Mouse (Mus musculus) ES-E14 (cell line): ENCODE measurements around the gene Prrg4. TPM values are rescaled to one million over a fixed set of nuclear protein-coding genes. Genes with fewer than 3 reads are reported as not detected.
"Not testable (repeated sequence)": the region's sequence is repeated elsewhere in the genome, so short reads cannot be mapped to it uniquely, and the experiment has no call there.

ENCODE experiments used
- DNase-seq: peaks from one replicate; pipeline ENCODE4 v3.0.0-alpha.2; 2013; ENCODE audit warnings: low read depth, low spot score
- H3K27ac ChIP-seq: 2 replicates; pipeline ENCODE4 v1.5.1; 2012; ENCODE audit warnings: low read depth, mild to moderate bottlenecking, low read length, moderate library complexity, mixed read lengths; ENCODE audit not compliant: poor library complexity, insufficient read depth, severe bottlenecking
- H3K36me3 ChIP-seq: 2 replicates; pipeline ENCODE4 v1.6.1; 2012; ENCODE audit warnings: mild to moderate bottlenecking, low read length, moderate library complexity, mixed read lengths; ENCODE audit not compliant: control insufficient read depth, poor library complexity, insufficient read depth, severe bottlenecking
- H3K4me1 ChIP-seq, 2 experiments: fragments of 150-350 bp in 1 of 2; sonication (generic) in 1 of 2; 2 replicates each; pipeline ENCODE4 v1.6.1; 2012; ENCODE audit warnings: low read length in 2 of 2, mild to moderate bottlenecking in 1 of 2, mixed read lengths in 1 of 2; ENCODE audit not compliant: control insufficient read depth in 2 of 2, insufficient read depth in 2 of 2, poor library complexity in 1 of 2
- H3K4me3 ChIP-seq, 2 experiments: fragments of 150-350 bp in 1 of 2; sonication (generic) in 1 of 2; 2 replicates each; pipeline ENCODE4 v1.5.1; 2012; ENCODE audit warnings: low read length in 2 of 2, low read depth in 1 of 2, mild to moderate bottlenecking in 1 of 2, mixed read lengths in 1 of 2; ENCODE audit not compliant: insufficient read depth in 1 of 2, poor library complexity in 1 of 2, severe bottlenecking in 1 of 2
- H3K9ac ChIP-seq: 2 replicates; pipeline ENCODE4 v1.6.1; 2012; ENCODE audit warnings: low read depth, mild to moderate bottlenecking, low read length, mixed read lengths; ENCODE audit not compliant: poor library complexity, insufficient read depth, severe bottlenecking
- H3K9me3 ChIP-seq: fragments of 150-350 bp; sonication (generic); 2 replicates; pipeline ENCODE4 v1.6.1; 2012; ENCODE audit warnings: low read depth, mild to moderate bottlenecking, low read length; ENCODE audit not compliant: control insufficient read depth, insufficient read depth
- CHD2 ChIP-seq: IDR thresholded peaks from 2 replicates; pipeline ENCODE4 v1.6.1; 2014; ENCODE audit warnings: mild to moderate bottlenecking, low read depth, low read length, inconsistent platforms
- HCFC1 ChIP-seq: IDR thresholded peaks from 2 replicates; pipeline ENCODE4 v1.6.1; 2012; ENCODE audit warnings: low read length, inconsistent platforms, borderline replicate concordance; ENCODE audit not compliant: insufficient read depth
- MAFK ChIP-seq: IDR thresholded peaks from 2 replicates; pipeline ENCODE4 v1.6.1; 2014; ENCODE audit warnings: mild to moderate bottlenecking, low read depth, low read length, inconsistent platforms; ENCODE audit not compliant: insufficient read depth
- ZC3H11A ChIP-seq: IDR thresholded peaks from 2 replicates; pipeline ENCODE4 v1.6.1; 2012; ENCODE audit warnings: low read depth, mild to moderate bottlenecking, inconsistent platforms, low read length, borderline replicate concordance
- ZNF384 ChIP-seq: IDR thresholded peaks from 2 replicates; pipeline ENCODE4 v1.6.1; 2012; ENCODE audit warnings: low read depth, low read length, inconsistent platforms
- in situ Hi-C, 2 experiments: fragments of 600-800 bp; cut with MboI; formaldehyde crosslinking; loops; one replicate each; pipeline ENCODE4 v1.15.1; 2025; ENCODE audit warnings: low sequenced_read_pairs in 2 of 2, inconsistent platforms in 1 of 2; ENCODE audit not compliant: unreplicated experiment in 2 of 2
- total RNA-seq: library from RNA; depleted of rRNA; stranded (reverse); fragments of 300-350 nt; gene quantifications from 2 replicates; pipeline ENCODE4 v1.2.3, GENCODE M21; 2012; rRNA removed

The Prrg4 gene
- total RNA-seq = 45.4 and 61.6 TPM in 2 replicates

GRCm38 (mm10) chr2:104849276-104849990 is at the start of gene Prrg4:
Gene Prrg4, minus strand, starts transcription at chr2:104849876.
- H3K27ac ChIP-seq = peak within 1 kb of the TSS; percentile 30; the same call in 1 of the 2 replicates

GRCm38 (mm10) chr2:104887882-104888566 is 38.3 kb upstream of the Prrg4 start:
- DNase-seq = peak; percentile 59
- TF ChIP-seq ZC3H11A (0 out of 2 replicates have a peak, but pooled peaks have one; percentile 54), MAFK (no peak)
- in situ Hi-C loops = no loop called here
- no peaks in the 10 kb centered on the region for H3K9me3 ChIP-seq
- H3K9ac ChIP-seq = no peak overlapping the region
- peaks cover 0 to 2% of the 10 kb centered on the region in 2 experiments; a peak in 1 of 4 replicates for H3K4me1 ChIP-seq
- H3K4me3 ChIP-seq = no peak overlapping the region
- no peak overlapping the region for H3K27ac ChIP-seq
- H3K36me3 ChIP-seq = no peaks in the 10 kb centered on the region

More at GRCm38 (mm10) chr2:104849276-104849990, at the start of gene Prrg4:
- Histone ChIP-seq H3K9ac (peak within 1 kb of the TSS; percentile 84), H3K4me1 (peaks cover 5 to 12% of the 10 kb centered on the region in 2 experiments; a peak in 1 of 4 replicates), H3K36me3 (peaks cover 2% of the 10 kb centered on the region), H3K9me3 (no peaks in the 10 kb centered on the region), H3K4me3 (peak within 1 kb of the TSS; percentile 75 to 84)
- in situ Hi-C loops = no loop called here
- DNase-seq = peak; percentile 80
- TF ChIP-seq HCFC1 (0 out of 2 replicates have a peak, but pooled peaks have one; percentile 43), ZC3H11A (no peak), ZNF384 (no peak), MAFK (no peak), CHD2 (no peak)

- H3K36me3 ChIP-seq, DNase-seq, H3K4me1 ChIP-seq, H3K4me3 ChIP-seq, H3K9me3 ChIP-seq, in situ Hi-C loops, H3K9ac ChIP-seq, H3K27ac ChIP-seq: not testable (repeated sequence)
These were observed 37.7 kb upstream of the Prrg4 start for GRCm38 (mm10) chr2:104887331-104887730.

GRCm38 (mm10) chr2:104886109-104886508 is 36.4 kb upstream of the Prrg4 start:
- H3K9me3 ChIP-seq = no peaks in the 10 kb centered on the region
- peak overlapping the region; percentile 84 for H3K9ac ChIP-seq
- in situ Hi-C loops = no loop called here
- H3K27ac ChIP-seq = peak overlapping the region; percentile 47; the same call in 1 of the 2 replicates
- DNase-seq = peak; percentile 9
- peaks cover 0 to 2% of the 10 kb centered on the region in 2 experiments; a peak in 1 of 4 replicates for H3K4me1 ChIP-seq
- H3K36me3 ChIP-seq = no peaks in the 10 kb centered on the region
- TF ChIP-seq ZC3H11A (no peak), HCFC1 (0 out of 2 replicates have a peak, but pooled peaks have one; percentile 34)
- H3K4me3 ChIP-seq = peak overlapping the region; percentile 70 to 75

- in situ Hi-C loops = no loop called here
- no peak for DNase-seq
- Histone ChIP-seq H3K36me3 (no peaks in the 10 kb centered on the region), H3K4me3 (no peak overlapping the region), H3K9me3 (no peaks in the 10 kb centered on the region), H3K9ac (no peak overlapping the region), H3K4me1 (no peaks in the 10 kb centered on the region), H3K27ac (no peak overlapping the region)
- TF ChIP-seq CHD2 (no peak), MAFK (no peak), ZNF384 (no peak), HCFC1 (no peak), ZC3H11A (no peak)
These were observed 29.1 kb upstream of the Prrg4 start for GRCm38 (mm10) chr2:104878794-104879193.
